Mouse (Mus musculus) gastrocnemius, adult 2 months (tissue): ENCODE measurements at regions not wholly inside any gene's neighbourhood (a gene's known extent, or its start where the extent isn't known, plus 50 kb on each side); places are given as distances from the start of the nearest gene placed in this dataset.

Experiments used
- DNase-seq: peaks from one replicate; pipeline ENCODE4 v3.0.0; 2022
- H3K27ac ChIP-seq: fragments of 200-600 bp; 2 replicates; pipeline ENCODE4 v1.8.1; 2022; ENCODE audit warnings: mild to moderate bottlenecking
- H3K4me3 ChIP-seq: fragments of 200-600 bp; 2 replicates; pipeline ENCODE4 v1.8.1; 2022; ENCODE audit warnings: mild to moderate bottlenecking, moderate library complexity
- CTCF ChIP-seq: fragments of 200-600 bp; IDR thresholded peaks from 2 replicates; pipeline ENCODE4 v1.8.1; 2022; ENCODE audit warnings: antibody characterized with exemption, mild to moderate bottlenecking, moderate library complexity
- intact Hi-C: fragments of 180-260 bp; cut with DNase I; formaldehyde crosslinking; loops from one replicate; pipeline ENCODE4 v1.15.1; 2025

DNA sequence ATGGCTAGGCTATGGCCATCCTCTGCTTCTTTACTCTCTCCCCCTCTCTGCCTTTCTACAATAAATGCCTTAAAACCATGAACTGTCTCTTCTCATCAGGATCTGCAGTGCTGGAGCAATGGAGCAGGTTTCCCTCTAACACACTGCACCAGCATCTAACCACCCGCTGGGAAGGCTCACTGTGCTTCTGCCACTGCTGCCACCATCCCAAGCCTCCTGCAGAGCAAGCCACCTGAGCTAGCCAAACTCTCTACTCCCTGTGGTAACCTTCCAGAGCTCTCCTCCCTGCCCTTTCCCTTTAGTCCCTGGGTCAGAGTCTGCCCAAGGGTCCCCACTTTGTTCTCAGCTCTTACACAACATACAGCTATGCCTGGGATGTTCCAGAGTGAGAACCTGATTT, 107.3 kb upstream of the 4933402E13Rik start:
- DNase-seq = no peak
- intact Hi-C loops = no loop called here
- no peak for TF ChIP-seq CTCF
- H3K4me3 ChIP-seq = no peak overlapping the region
- H3K27ac ChIP-seq = no peak overlapping the region

GRCm38 (mm10) chrX:62180089-62180488, 103.2 kb upstream of the 4933402E13Rik start:
- no peak for DNase-seq
- Histone ChIP-seq H3K4me3 (no peak overlapping the region), H3K27ac (no peak overlapping the region)
- intact Hi-C loops = no loop called here
- peak; percentile 24 for TF ChIP-seq CTCF
